31 mouse cellular contexts compared by ENCODE assay signal in the genomic region with DNA sequence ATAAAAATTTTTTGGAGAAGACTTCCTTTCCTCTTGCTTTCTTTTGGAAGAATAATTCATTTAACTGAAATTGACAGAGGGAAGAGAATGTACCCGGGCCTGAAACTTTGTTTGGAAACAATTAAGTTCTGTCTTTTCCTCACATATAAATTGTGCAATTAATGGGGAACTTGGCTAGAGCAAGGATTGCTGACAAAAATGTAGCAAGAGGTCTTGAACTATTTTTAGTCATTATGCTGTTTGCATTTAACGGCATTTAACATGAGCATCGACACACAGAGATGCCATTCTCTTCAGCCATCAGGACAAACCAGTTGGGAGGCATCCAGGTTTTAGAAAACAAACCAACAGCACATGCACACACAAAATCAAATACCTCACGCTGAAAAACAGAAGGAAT. TPM values are rescaled to one million over a fixed set of nuclear protein-coding genes. Genes with fewer than 3 reads are reported as not detected.
DNase-seq lines count a peak whose midpoint lies in the region; ATAC-seq and TF ChIP-seq lines count a peak whose summit lies in the region.
"Had no signal": no experiment of that assay in that cellular context is flagged by ENCODE, and none has a peak within 500 bp of the region (broad histone marks: within the 10 kb centered on the region; RNA-seq: fewer than 3 reads in every experiment).

No protein-coding gene starts in this region.

- H3K4me1 ChIP-seq in lung, embryonic 16.5 days (replicated peaks; ENCODE audit: control insufficient read depth, insufficient read depth, low read length) = 0 out of 2 replicates have a peak, but pooled peaks cover 2% of the 10 kb centered on the region
- no peaks in the 10 kb centered on the region for H3K4me1 ChIP-seq in lung, adult 2 months (ENCODE audit: control insufficient read depth, insufficient read depth, low read length)
- peaks cover 10% of the 10 kb centered on the region; the same call in 1 of the 2 replicates for H3K4me1 ChIP-seq in embryonic facial prominence, embryonic 14.5 days (ENCODE audit: control insufficient read depth, insufficient read depth, low read length)
- H3K4me1 ChIP-seq: forebrain, embryonic 10.5 days; midbrain, embryonic 10.5 days had no signal

- no peak overlapping the region for H3K9ac ChIP-seq in lung, embryonic 16.5 days (ENCODE audit: low read length)
- H3K9ac ChIP-seq in embryonic facial prominence, embryonic 14.5 days (ENCODE audit: low read depth, low read length) = no peak overlapping the region
- H3K9ac ChIP-seq: forebrain, postnatal 0 days had no signal

- no peak for TF ChIP-seq CTCF in lung, adult 2 months (IDR thresholded peaks at IDR 0.05; ENCODE audit: insufficient read depth, low read length)

- no peaks in the 10 kb centered on the region for H3K36me3 ChIP-seq in lung, embryonic 16.5 days (ENCODE audit: control insufficient read depth, insufficient read depth, low read length)
- H3K36me3 ChIP-seq in embryonic facial prominence, embryonic 14.5 days (ENCODE audit: control insufficient read depth, insufficient read depth, low read length) = no peaks in the 10 kb centered on the region
- H3K36me3 ChIP-seq: forebrain, embryonic 10.5 days; midbrain, embryonic 10.5 days had no signal

- no peak for TF ChIP-seq POLR2A in lung, adult 2 months (IDR thresholded peaks at IDR 0.05; ENCODE audit: borderline replicate concordance, extremely low read depth, low read depth, low read length)

- no peak for DNase-seq in lung, adult 2 months
- DNase-seq in adipocyte (ENCODE audit: low spot score) = peak; percentile 76
- peak; percentile 42 for DNase-seq in embryonic facial prominence, embryonic 14.5 days (ENCODE audit: low spot score)
- no peak for DNase-seq in frontal cortex, postnatal 10 days (ENCODE audit: low spot score in 2 of 2)
- DNase-seq in frontal cortex, postnatal 25 days (ENCODE audit: low spot score in 2 of 2) = no peak
- DNase-seq: cerebellum, adult 2 months; cerebellum, postnatal 25 days; embryo, embryonic 11 days; forebrain, postnatal 0 days; heart, postnatal 10 days; kidney, adult 9 months; kidney, postnatal 4 days; right cerebral cortex, postnatal 14 days; spleen, adult 18-20 months had no signal

- no peak overlapping the region for H3K27ac ChIP-seq in lung, embryonic 16.5 days (ENCODE audit: low read length)
- H3K27ac ChIP-seq in embryonic facial prominence, embryonic 14.5 days (replicated peaks; ENCODE audit: low read depth, low read length) = no peak overlapping the region
- H3K27ac ChIP-seq: forebrain, embryonic 10.5 days; hindbrain, postnatal 0 days; midbrain, embryonic 10.5 days had no signal

- peak; percentile 31; the same call in 1 of the 2 replicates for ATAC-seq in lung, embryonic 16.5 days (ENCODE audit: low read depth)
- no peak for ATAC-seq in embryonic facial prominence, embryonic 14.5 days (ENCODE audit: low read depth)
- ATAC-seq in monocyte, adult 5-6 weeks (replicated peaks; ENCODE audit: insufficient number of reproducible peaks, low FRiP score, low TSS enrichment, poor library complexity, severe bottlenecking) = peak; percentile 68
- ATAC-seq: forebrain, postnatal 0 days; hindbrain, postnatal 0 days; intestine, embryonic 16.5 days had no signal

- no peaks in the 10 kb centered on the region for H3K9me3 ChIP-seq in lung, embryonic 16.5 days (ENCODE audit: control insufficient read depth, low read length)
- H3K9me3 ChIP-seq in embryonic facial prominence, embryonic 14.5 days (ENCODE audit: control insufficient read depth, low read length) = no peaks in the 10 kb centered on the region
- H3K9me3 ChIP-seq: forebrain, embryonic 10.5 days; midbrain, embryonic 10.5 days had no signal

- H3K4me3 ChIP-seq in lung, embryonic 16.5 days (ENCODE audit: low read length) = no peak overlapping the region
- H3K4me3 ChIP-seq in lung, adult 2 months (replicated peaks; ENCODE audit: extremely low read depth, low read depth, low read length) = no peak overlapping the region
- no peak overlapping the region for H3K4me3 ChIP-seq in embryonic facial prominence, embryonic 14.5 days (ENCODE audit: low read depth, low read length)
- H3K4me3 ChIP-seq: forebrain, embryonic 10.5 days; midbrain, embryonic 10.5 days had no signal

- no peak overlapping the region for H3K4me2 ChIP-seq in lung, embryonic 16.5 days (ENCODE audit: low read depth, low read length)
- no peak overlapping the region for H3K4me2 ChIP-seq in embryonic facial prominence, embryonic 14.5 days (ENCODE audit: low read depth, low read length)
- H3K4me2 ChIP-seq: heart, embryonic 11.5 days had no signal

- H3K27me3 ChIP-seq in lung, embryonic 16.5 days (ENCODE audit: control insufficient read depth, insufficient read depth, low read depth, low read length) = no peaks in the 10 kb centered on the region
- H3K27me3 ChIP-seq in embryonic facial prominence, embryonic 14.5 days (replicated peaks; ENCODE audit: control insufficient read depth, insufficient read depth, low read length) = no peaks in the 10 kb centered on the region

- 55% methylated on average over 4 of the region's 4 CpGs for WGBS in lung, embryonic 16.5 days
- 44% methylated on average over 4 of the region's 4 CpGs for WGBS in lung, adult 2 months
- WGBS in embryonic facial prominence, embryonic 14.5 days = 34% methylated on average over 4 of the region's 4 CpGs

RNA-seq across cellular contexts. Expression of a gene that starts 36.6 kb away (rescaled TPM):
- not detected in 2 replicates for polyA plus RNA-seq in lung, embryonic 16.5 days (2015; fragmentation: Nextera tagmentation; extraction: Ambion mirVana)
- polyA plus RNA-seq in lung, adult 2 months (2012; rRNA removed) = not detected in 2 replicates
- polyA plus RNA-seq in embryonic facial prominence, embryonic 14.5 days (2014; fragmentation: Nextera tagmentation; extraction: Ambion mirVana) = not detected in 2 replicates
- total RNA-seq in monocyte, adult 5-6 weeks (2017) = not detected in 3 replicates
- total RNA-seq: forebrain, postnatal 0 days; gastrocnemius, adult 18-20 months; gastrocnemius, postnatal 4 days; heart, postnatal 10 days; hindbrain, postnatal 0 days; left cerebral cortex, adult 18-20 months; left cerebral cortex, postnatal 25 days had no signal
- polyA plus RNA-seq: cerebellum, adult 2 months; forebrain, embryonic 10.5 days; forebrain, postnatal 0 days; heart, embryonic 11.5 days; hindbrain, embryonic 11.5 days; hindbrain, postnatal 0 days; intestine, embryonic 16.5 days; limb, embryonic 14.5 days; liver, embryonic 16.5 days; midbrain, embryonic 10.5 days; neural tube, embryonic 11.5 days; thymus, postnatal 0 days; urinary bladder, adult 2 months had no signal

Comparison
In these comparisons a context has a peak if more than half of its experiments do, and no peak if none do; other contexts are left out.
1. DNase-seq: peak in adipocyte (single experiment) and embryonic facial prominence, embryonic 14.5 days (single experiment); none in lung, adult 2 months (single experiment), frontal cortex, postnatal 10 days (0 of 2) and frontal cortex, postnatal 25 days (0 of 2).